Mouse (Mus musculus): ENCODE data around the gene Atp8a1.

DNA sequence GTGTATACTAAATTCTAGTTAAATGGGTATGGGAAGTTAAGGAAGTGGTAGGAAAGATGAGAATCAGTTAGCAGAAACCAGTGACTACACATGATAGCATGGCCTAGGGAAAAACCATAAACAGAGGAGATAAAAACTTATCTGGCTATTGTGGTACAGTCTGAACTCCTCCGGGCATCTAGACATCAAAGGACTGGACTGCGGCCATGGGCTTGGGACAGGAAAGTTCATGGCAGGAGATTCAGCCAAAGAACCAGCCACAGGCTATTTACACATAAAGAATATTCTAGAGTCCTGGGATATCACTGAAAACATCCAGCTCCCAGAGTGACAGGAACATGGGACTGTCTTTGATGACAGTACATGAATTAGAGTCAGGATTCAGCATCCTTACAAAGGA lies 73.0 kb downstream of the Atp8a1 start:
- TF ChIP-seq CTCF (IDR thresholded peaks at IDR 0.05): no peak
- TF ChIP-seq EP300 (IDR thresholded peaks at IDR 0.05): no peak

All from lung, postnatal 0 days (tissue).